Mouse (Mus musculus) left cerebral cortex, postnatal 4 days (tissue): ENCODE data around the gene Slc16a12. TPM values are rescaled to one million over a fixed set of nuclear protein-coding genes. Genes with fewer than 3 reads are reported as not detected.

ENCODE experiments used
- microRNA-seq: library from miRNA; unstranded; fragments of <30 nt; microRNA quantifications from one replicate; pipeline ENCODE4 v1.2.0, GENCODE M21; 2022
- total RNA-seq, 2 experiments: library from RNA; stranded (reverse); gene quantifications; 2 replicates each; pipeline ENCODE4 v1.2.3; 2021

The Slc16a12 gene
- total RNA-seq, 2 experiments from 2014 or later = 2.5 to 2.6 TPM

Small RNA genes within 50 kb of the gene (microRNA-seq; reads per million reads assigned to microRNA genes)
- gene Gm27476 = not detected

Other genes with a start within 250 kb of the Slc16a12 start
- 10 to 100 TPM; 15.1 to 16.0 TPM for gene Lipa, start 219.8 kb downstream of the Slc16a12 start, total RNA-seq
- gene Ifit2, start 196.6 kb downstream of the Slc16a12 start, total RNA-seq = 1 to 10 TPM; 6.3 to 7.2 TPM
- 1 to 10 TPM in 1 of 2 experiments, under 1 TPM in 1; 0.81 to 1.0 TPM for gene Ifit3, start 163.8 kb downstream of the Slc16a12 start, total RNA-seq
- gene Ifit1bl1, start 145.3 kb downstream of the Slc16a12 start, total RNA-seq = 1 to 10 TPM; 1.1 to 1.2 TPM
- under 1 TPM in 1 of 2 experiments, not detected in 1; 0.34 TPM for gene Ifit3b, start 139.3 kb downstream of the Slc16a12 start, total RNA-seq
- under 1 TPM; 0.28 to 0.30 TPM for gene Ifit1bl2, start 106.5 kb downstream of the Slc16a12 start, total RNA-seq
- under 1 TPM in 1 of 2 experiments, not detected in 1; 0.14 TPM for gene Ifit1, start 106.4 kb downstream of the Slc16a12 start, total RNA-seq
- gene Pank1, start 132.2 kb upstream of the Slc16a12 start, total RNA-seq = 10 to 100 TPM; 18.0 to 18.8 TPM
- 1 to 10 TPM; 5.4 to 5.8 TPM for gene Kif20b, start 175.1 kb upstream of the Slc16a12 start, total RNA-seq